Mouse (Mus musculus): ENCODE measurements around the gene 6030468B19Rik. TPM values are rescaled to one million over a fixed set of nuclear protein-coding genes. Genes with fewer than 3 reads are reported as not detected.

The 6030468B19Rik gene
- polyA plus RNA-seq, 1 experiment, result not detected

GRCm38 (mm10) chr11:117848985-117849671, 51.7 kb downstream of the 6030468B19Rik start, which contains the start of gene Birc5:
Birc5 (plus strand) TSS chr11:117849251.
- Histone ChIP-seq H3K4me3 (ENCODE audit: insufficient read depth, low read depth, low read length) (peak within 1 kb of the TSS; percentile 83), H3K4me1 (ENCODE audit: control insufficient read depth, insufficient read depth, low read length) (peaks cover 13% of the 10 kb centered on the region), H3K27ac (ENCODE audit: insufficient read depth, low read depth, low read length) (peak within 1 kb of the TSS; percentile 91)
- TF ChIP-seq POLR2A (IDR thresholded peaks at IDR 0.05; ENCODE audit: insufficient read depth, low read depth, low read length), result peak; percentile 83
- TF ChIP-seq CTCF (IDR thresholded peaks at IDR 0.05; ENCODE audit: insufficient read depth, low read depth, low read length), result no peak
- WGBS, result under 1% methylated on average over 51 of the region's 51 CpGs

- 88% methylated on average over 3 of the region's 3 CpGs for WGBS
- peaks cover 12% of the 10 kb centered on the region for H3K4me1 ChIP-seq (ENCODE audit: control insufficient read depth, insufficient read depth, low read length)
- no peak for TF ChIP-seq POLR2A (IDR thresholded peaks at IDR 0.05; ENCODE audit: insufficient read depth, low read depth, low read length)
- no peak for TF ChIP-seq CTCF (IDR thresholded peaks at IDR 0.05; ENCODE audit: insufficient read depth, low read depth, low read length)
- H3K27ac ChIP-seq (ENCODE audit: insufficient read depth, low read depth, low read length), result no peak overlapping the region
- no peak overlapping the region for H3K4me3 ChIP-seq (ENCODE audit: insufficient read depth, low read depth, low read length)
Observed at GRCm38 (mm10) chr11:117852875-117853274, 55.4 kb downstream of the 6030468B19Rik start.

GRCm38 (mm10) chr11:117854241-117854640, 56.8 kb downstream of the 6030468B19Rik start:
- WGBS, result 91% methylated on average over 9 of the region's 9 CpGs
- Histone ChIP-seq H3K4me1 (ENCODE audit: control insufficient read depth, insufficient read depth, low read length) (peaks cover 4% of the 10 kb centered on the region; the same call in 1 of the 2 replicates), H3K27ac (ENCODE audit: insufficient read depth, low read depth, low read length) (no peak overlapping the region), H3K4me3 (ENCODE audit: insufficient read depth, low read depth, low read length) (no peak overlapping the region)
- TF ChIP-seq POLR2A (IDR thresholded peaks at IDR 0.05; ENCODE audit: insufficient read depth, low read depth, low read length) (no peak), CTCF (IDR thresholded peaks at IDR 0.05; ENCODE audit: insufficient read depth, low read depth, low read length) (no peak)

GRCm38 (mm10) chr11:117855360-117855759, 57.9 kb downstream of the 6030468B19Rik start:
- TF ChIP-seq CTCF (IDR thresholded peaks at IDR 0.05; ENCODE audit: insufficient read depth, low read depth, low read length) (no peak), POLR2A (IDR thresholded peaks at IDR 0.05; ENCODE audit: insufficient read depth, low read depth, low read length) (no peak)
- no peak overlapping the region for H3K4me3 ChIP-seq (ENCODE audit: insufficient read depth, low read depth, low read length)
- H3K4me1 ChIP-seq (ENCODE audit: control insufficient read depth, insufficient read depth, low read length), result no peaks in the 10 kb centered on the region
- no peak overlapping the region for H3K27ac ChIP-seq (ENCODE audit: insufficient read depth, low read depth, low read length)
- 95% methylated on average over 5 of the region's 5 CpGs for WGBS

GRCm38 (mm10) chr11:117855975-117856374, 58.5 kb downstream of the 6030468B19Rik start:
- TF ChIP-seq CTCF (IDR thresholded peaks at IDR 0.05; ENCODE audit: insufficient read depth, low read depth, low read length) (no peak), POLR2A (IDR thresholded peaks at IDR 0.05; ENCODE audit: insufficient read depth, low read depth, low read length) (no peak)
- Histone ChIP-seq H3K27ac (ENCODE audit: insufficient read depth, low read depth, low read length) (no peak overlapping the region), H3K4me1 (ENCODE audit: control insufficient read depth, insufficient read depth, low read length) (0 out of 2 replicates have a peak, but pooled peaks cover 4% of the 10 kb centered on the region), H3K4me3 (ENCODE audit: insufficient read depth, low read depth, low read length) (no peak overlapping the region)
- 84% methylated on average over 1 of the region's 1 CpGs for WGBS

Other genes starting within 250 kb of the 6030468B19Rik start
- not detected in 2 replicates for gene Tnrc6c, start 143.4 kb upstream of the 6030468B19Rik start, polyA plus RNA-seq (2012; ENCODE audit: insufficient read depth, insufficient read length, low replicate concordance, missing spikeins)
- gene Tmc8, start 15.6 kb upstream of the 6030468B19Rik start, polyA plus RNA-seq (2012; ENCODE audit: insufficient read depth, insufficient read length, low replicate concordance, missing spikeins), result not detected in 2 replicates
- 606 TPM in 1 of 2 replicates, not detected in the other for gene Tmc6, start 15.5 kb upstream of the 6030468B19Rik start, polyA plus RNA-seq (2012; ENCODE audit: insufficient read depth, insufficient read length, low replicate concordance, missing spikeins)
- gene Gm20708, start 12.0 kb downstream of the 6030468B19Rik start, polyA plus RNA-seq (2012; ENCODE audit: insufficient read depth, insufficient read length, low replicate concordance, missing spikeins), result not detected in 2 replicates
- gene Syngr2, start 12.0 kb downstream of the 6030468B19Rik start, polyA plus RNA-seq (2012; ENCODE audit: insufficient read depth, insufficient read length, low replicate concordance, missing spikeins), result not detected in 2 replicates
- not detected in 2 replicates for gene Afmid, start 28.3 kb downstream of the 6030468B19Rik start, polyA plus RNA-seq (2012; ENCODE audit: insufficient read depth, insufficient read length, low replicate concordance, missing spikeins)
- not detected in 2 replicates for gene Tk1, start 28.4 kb downstream of the 6030468B19Rik start, polyA plus RNA-seq (2012; ENCODE audit: insufficient read depth, insufficient read length, low replicate concordance, missing spikeins)
- gene Birc5, start 51.6 kb downstream of the 6030468B19Rik start, polyA plus RNA-seq (2012; ENCODE audit: insufficient read depth, insufficient read length, low replicate concordance, missing spikeins), result not detected in 2 replicates
- gene Tmem235, start 63.1 kb downstream of the 6030468B19Rik start, polyA plus RNA-seq (2012; ENCODE audit: insufficient read depth, insufficient read length, low replicate concordance, missing spikeins), result not detected in 2 replicates
- not detected in 2 replicates for gene Tha1, start 75.8 kb downstream of the 6030468B19Rik start, polyA plus RNA-seq (2012; ENCODE audit: insufficient read depth, insufficient read length, low replicate concordance, missing spikeins)
- gene Socs3, start 172.4 kb downstream of the 6030468B19Rik start, polyA plus RNA-seq (2012; ENCODE audit: insufficient read depth, insufficient read length, low replicate concordance, missing spikeins), result not detected in 2 replicates
- gene Pgs1, start 188.6 kb downstream of the 6030468B19Rik start, polyA plus RNA-seq (2012; ENCODE audit: insufficient read depth, insufficient read length, low replicate concordance, missing spikeins), result not detected in 2 replicates

All from olfactory bulb, adult 2 months (tissue).